In the genomic region with DNA sequence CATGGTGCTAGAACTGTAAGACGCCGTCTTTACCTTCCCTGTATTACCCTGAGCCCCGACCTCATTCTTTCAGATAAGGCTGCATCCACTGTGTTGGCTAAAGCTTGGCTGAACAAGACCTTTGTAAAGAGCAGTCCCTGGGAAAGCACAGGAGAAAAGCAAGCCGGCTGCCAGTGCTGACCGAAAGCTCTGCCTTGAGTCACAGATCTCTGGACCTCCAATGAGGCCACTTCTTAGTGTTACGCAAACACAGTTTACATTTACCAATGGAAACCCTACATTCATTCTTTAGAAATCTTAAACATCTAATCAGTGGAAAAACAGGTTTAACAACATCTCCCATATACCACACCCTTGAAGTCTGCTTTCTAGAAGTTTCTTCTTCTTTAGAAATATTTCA, we compare ENCODE assay signal across 14 mouse cellular contexts.
"Had no signal": no experiment of that assay in that cellular context is flagged by ENCODE, and none has a peak within 500 bp of the region (broad histone marks: within the 10 kb centered on the region; RNA-seq: fewer than 3 reads in every experiment).

No protein-coding gene starts in this region.

- H3K27ac ChIP-seq: hindbrain, embryonic 13.5 days; kidney, postnatal 0 days; limb, embryonic 12.5 days; liver, embryonic 15.5 days; midbrain, embryonic 13.5 days; neural tube, embryonic 15.5 days had no signal

- H3K4me2 ChIP-seq: hindbrain, embryonic 13.5 days; limb, embryonic 12.5 days; liver, embryonic 15.5 days; midbrain, embryonic 13.5 days; neural tube, embryonic 15.5 days had no signal

- ATAC-seq: midbrain, embryonic 13.5 days had no signal

- H3K9me3 ChIP-seq: hindbrain, embryonic 13.5 days; limb, embryonic 12.5 days; liver, embryonic 15.5 days; midbrain, embryonic 13.5 days; neural tube, embryonic 15.5 days had no signal

- H3K4me3 ChIP-seq: hindbrain, embryonic 13.5 days; limb, embryonic 12.5 days; liver, embryonic 15.5 days; midbrain, embryonic 13.5 days; myocyte; neural tube, embryonic 15.5 days had no signal

- H3K4me1 ChIP-seq: hindbrain, embryonic 13.5 days; limb, embryonic 12.5 days; liver, embryonic 15.5 days; midbrain, embryonic 13.5 days; neural tube, embryonic 15.5 days had no signal

- H3K9ac ChIP-seq: hindbrain, embryonic 13.5 days; limb, embryonic 12.5 days; liver, embryonic 15.5 days; midbrain, embryonic 13.5 days; neural tube, embryonic 15.5 days had no signal

- H3K27me3 ChIP-seq: hindbrain, embryonic 13.5 days; limb, embryonic 12.5 days; liver, embryonic 15.5 days; midbrain, embryonic 13.5 days; neural tube, embryonic 15.5 days had no signal

- DNase-seq: kidney, adult 11 months; kidney, adult 9 months; kidney, postnatal 36 days; lung, adult 2 months; right cerebral cortex, adult 18-20 months; right cerebral cortex, postnatal 25 days; thymus, postnatal 4 days had no signal

- H3K36me3 ChIP-seq: hindbrain, embryonic 13.5 days; limb, embryonic 12.5 days; neural tube, embryonic 15.5 days had no signal
